Mouse (Mus musculus): ENCODE measurements around the gene Fasn. TPM values are rescaled to one million over a fixed set of nuclear protein-coding genes. Genes with fewer than 3 reads are reported as not detected.

Gene Fasn
- total RNA-seq, 4 experiments from 2014 or later: 187 to 227 (median 208) TPM

GRCm38 (mm10) chr11:120828416-120828815 is 4.1 kb upstream of the Fasn start:
- DNase-seq (ENCODE audit: low spot score in 2 of 2): no peak

- DNase-seq (ENCODE audit: low spot score in 2 of 2): no peak
Observed at GRCm38 (mm10) chr11:120826016-120826953, 1.9 kb upstream of the Fasn start.

GRCm38 (mm10) chr11:120825289-120825863 is 1.0 kb upstream of the Fasn start:
- DNase-seq (ENCODE audit: low spot score in 2 of 2): no peak

- no peak for DNase-seq (ENCODE audit: low spot score in 2 of 2)
Observed at GRCm38 (mm10) chr11:120824787-120825288, 491 bp upstream of the Fasn start.

- DNase-seq (ENCODE audit: low spot score in 2 of 2): no peak
Observed at GRCm38 (mm10) chr11:120823551-120823947, 798 bp downstream of the Fasn start.

GRCm38 (mm10) chr11:120822831-120823550 is 1.4 kb downstream of the Fasn start:
- DNase-seq (ENCODE audit: low spot score in 2 of 2): no peak

- DNase-seq (ENCODE audit: low spot score in 2 of 2): no peak
Observed at GRCm38 (mm10) chr11:120822321-120822720, 2.0 kb downstream of the Fasn start.

GRCm38 (mm10) chr11:120821076-120821922 is 3.0 kb downstream of the Fasn start:
- no peak for DNase-seq (ENCODE audit: low spot score in 2 of 2)

GRCm38 (mm10) chr11:120820546-120820945 is 3.8 kb downstream of the Fasn start:
- DNase-seq (ENCODE audit: low spot score in 2 of 2): no peak

- no peak for DNase-seq (ENCODE audit: low spot score in 2 of 2)
Observed at GRCm38 (mm10) chr11:120819556-120819955, 4.8 kb downstream of the Fasn start.

GRCm38 (mm10) chr11:120818251-120818650 is 6.1 kb downstream of the Fasn start:
- DNase-seq (ENCODE audit: low spot score in 2 of 2): no peak

- DNase-seq (ENCODE audit: low spot score in 2 of 2): no peak
Observed at GRCm38 (mm10) chr11:120817358-120817757, 7.0 kb downstream of the Fasn start.

GRCm38 (mm10) chr11:120812068-120812467 is 12.3 kb downstream of the Fasn start:
- DNase-seq (ENCODE audit: low spot score in 2 of 2): peak in 1 of 2 experiments; percentile 51

- no peak for DNase-seq (ENCODE audit: low spot score in 2 of 2)
Observed at GRCm38 (mm10) chr11:120808010-120808409, 16.3 kb downstream of the Fasn start.

- no peak for DNase-seq (ENCODE audit: low spot score in 2 of 2)
Observed at GRCm38 (mm10) chr11:120805375-120806298, 18.7 kb downstream of the Fasn start.

GRCm38 (mm10) chr11:120804769-120805168 is 19.6 kb downstream of the Fasn start:
- no peak for DNase-seq (ENCODE audit: low spot score in 2 of 2)

- no peak for DNase-seq (ENCODE audit: low spot score in 2 of 2)
Observed at GRCm38 (mm10) chr11:120804274-120804673, 20.1 kb downstream of the Fasn start.

- DNase-seq (ENCODE audit: low spot score in 2 of 2): peak; percentile 61 to 88
Observed at GRCm38 (mm10) chr11:120800061-120800904, 24.1 kb downstream of the Fasn start.
